Mouse (Mus musculus) sigmoid colon, adult 10 weeks (tissue): ENCODE measurements around the gene Chchd6. TPM values are rescaled to one million over a fixed set of nuclear protein-coding genes. Genes with fewer than 3 reads are reported as not detected.

Experiments used
- polyA plus RNA-seq: library from polyadenylated mRNA; stranded (reverse); fragments of 350-450 nt; fragmentation: Illumina TruSeq; extraction: RNeasy Lipid Tissue Mini Kit (QIAGEN cat#74804); gene quantifications from one replicate; pipeline ENCODE4 v1.2.3, GENCODE M21; 2014; ENCODE audit warnings: low read depth, low replicate concordance

Chchd6 gene
- not detected for polyA plus RNA-seq

DNA sequence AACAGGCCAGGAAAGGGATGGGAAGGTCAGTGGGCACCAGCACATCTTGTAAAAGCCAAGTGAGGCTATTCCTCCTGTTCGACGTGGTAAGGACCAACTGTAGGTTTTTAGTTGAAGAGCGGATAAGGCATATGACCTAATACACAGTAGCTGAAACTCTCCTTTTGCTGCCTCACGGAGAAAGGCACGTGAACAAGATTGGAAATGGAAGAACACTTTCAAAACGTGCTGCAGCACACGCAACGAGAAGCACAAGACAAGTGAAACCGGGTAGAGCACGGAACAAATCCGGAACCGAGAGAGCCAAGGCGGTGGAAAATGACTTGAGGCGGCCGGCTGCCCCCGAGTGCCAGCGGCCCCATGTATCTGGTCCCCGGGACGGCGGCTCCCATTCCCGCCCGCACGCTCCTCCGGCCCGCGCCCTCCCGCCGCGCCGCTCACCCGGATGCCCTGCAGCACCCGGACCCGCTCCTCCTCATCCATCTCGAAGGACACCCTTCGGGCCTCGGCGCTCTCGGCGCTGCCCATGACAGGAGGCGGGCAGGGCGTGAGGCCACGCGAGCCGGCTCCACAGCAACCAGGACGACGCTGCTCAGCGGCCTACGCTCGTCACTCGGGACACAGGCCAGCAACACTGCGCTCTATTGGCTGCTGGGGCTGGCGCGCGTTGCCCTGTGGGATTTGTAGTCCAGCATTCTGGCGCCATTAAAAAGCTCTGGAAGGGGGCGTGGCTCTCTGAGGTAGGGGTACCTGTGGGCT lies at the start of gene Chchd6:
Chchd6 (minus strand) TSS at position 635 of the 759 bp plus-strand sequence.

DNA sequence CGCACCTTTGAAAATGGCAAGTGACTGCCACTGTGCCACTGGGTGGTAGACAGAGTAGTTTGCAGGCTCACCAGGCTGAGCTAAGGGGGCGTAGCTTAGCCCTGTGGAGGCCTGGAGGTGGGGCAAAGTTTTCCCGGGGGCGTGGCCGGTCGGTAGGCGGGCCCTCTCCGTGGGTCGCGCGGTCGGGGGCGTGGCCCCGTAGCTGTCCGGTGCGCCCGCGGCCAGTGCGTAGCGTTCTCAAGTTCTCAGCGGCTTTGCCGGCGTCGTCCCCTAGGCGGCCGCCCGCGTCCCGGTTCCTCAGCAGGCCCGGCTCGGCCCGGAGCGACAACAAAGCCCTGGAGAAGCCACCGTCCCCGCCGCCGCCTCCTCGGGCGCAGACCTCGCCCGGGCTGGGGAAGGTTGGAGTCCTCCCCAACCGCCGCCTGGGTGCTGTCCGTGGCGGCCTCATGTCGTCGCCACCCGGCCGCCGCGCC lies 48.4 kb upstream of the Chchd6 start, which contains the start of gene Txnrd3:
Txnrd3 (plus strand) TSS at position 191 of the 473 bp plus-strand sequence.

DNA sequence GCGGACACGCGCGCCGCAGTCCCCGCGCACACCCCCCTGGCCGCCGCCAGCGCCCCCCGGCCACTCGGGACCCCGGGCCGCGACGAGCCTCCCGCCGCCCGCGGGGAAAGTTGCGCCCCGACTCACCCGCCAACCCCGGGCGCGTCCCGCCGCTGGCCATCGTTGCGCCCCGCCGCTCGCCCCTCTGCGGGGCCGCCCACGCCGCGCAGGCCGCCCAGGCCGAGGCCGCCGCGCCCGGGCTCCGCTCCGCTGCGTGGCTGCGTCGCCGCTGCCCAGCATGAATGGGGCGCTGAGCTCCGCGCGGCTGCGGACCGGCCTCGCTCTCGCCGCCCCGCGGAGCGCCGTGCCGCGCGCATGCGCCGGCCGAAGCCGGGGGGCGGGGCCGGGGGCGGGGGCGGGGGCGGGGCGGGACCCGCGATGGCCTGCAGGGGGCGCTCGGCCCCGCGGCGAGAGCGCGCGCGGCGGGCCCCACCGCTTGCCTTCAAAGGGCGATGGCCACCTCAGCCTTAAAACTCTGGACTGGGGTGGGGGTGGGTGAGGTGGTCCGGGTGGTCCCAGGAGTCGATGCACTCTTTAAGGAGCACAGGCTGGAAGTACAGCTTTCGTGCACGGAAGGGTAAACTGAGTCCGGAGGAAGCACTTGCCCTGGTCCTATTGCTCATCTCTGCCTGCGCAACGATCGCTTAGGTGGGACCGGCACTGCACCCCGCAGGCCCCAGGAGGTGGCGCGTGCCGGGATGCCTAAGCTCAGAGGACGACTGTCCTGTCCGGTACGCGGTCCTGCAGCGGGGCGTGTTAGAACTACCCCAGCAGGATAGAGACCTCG lies 233.0 kb downstream of the Chchd6 start, which contains the start of gene Plxna1:
Plxna1 (minus strand) TSS at position 340 of the 826 bp plus-strand sequence.

Other genes starting within 250 kb of the Chchd6 start
- 2.1 TPM for gene Plxna1, start 233.0 kb downstream of the Chchd6 start, polyA plus RNA-seq
- 6.1 TPM for gene Txnrd3, start 48.3 kb upstream of the Chchd6 start, polyA plus RNA-seq
- not detected for gene Vmn1r40, start 111.9 kb upstream of the Chchd6 start, polyA plus RNA-seq
- gene Vmn1r41, start 145.1 kb upstream of the Chchd6 start, polyA plus RNA-seq, result not detected